Mouse (Mus musculus): ENCODE measurements around the gene Drap1.

- TF ChIP-seq CTCF (IDR thresholded peaks at IDR 0.05; ENCODE audit: extremely low read depth, insufficient read depth, insufficient read length, insufficient replicate concordance) (no peak), POLR2A (IDR thresholded peaks at IDR 0.05; ENCODE audit: low read depth, low read length) (no peak)
Measured at GRCm38 (mm10) chr19:5374177-5374576, 50.6 kb downstream of the Drap1 start.

All from spleen, adult 2 months (tissue).